ENCODE assay signal across 7 mouse cellular contexts in genomic region chr2:26380131-26380771, GRCm38 (mm10). TPM values are rescaled to one million over a fixed set of nuclear protein-coding genes. Genes with fewer than 3 reads are reported as not detected.
DNase-seq lines count a peak whose midpoint lies in the region; ATAC-seq lines count a peak whose summit lies in the region.

TSS of gene Snapc4 (minus strand) at chr2:26380653.

- peak within 1 kb of the TSS; percentile 81 for H3K4me3 ChIP-seq in intestine, embryonic 15.5 days (replicated peaks)
- H3K4me3 ChIP-seq in midbrain, embryonic 12.5 days = peak within 1 kb of the TSS; percentile 83

- H3K27me3 ChIP-seq in intestine, embryonic 15.5 days (replicated peaks) = no peaks in the 10 kb centered on the region
- no peaks in the 10 kb centered on the region for H3K27me3 ChIP-seq in midbrain, embryonic 12.5 days

- peak within 1 kb of the TSS; percentile 88 for H3K9ac ChIP-seq in intestine, embryonic 15.5 days
- peak within 1 kb of the TSS; percentile 77 for H3K9ac ChIP-seq in midbrain, embryonic 12.5 days (replicated peaks)

- WGBS in intestine, embryonic 15.5 days = under 1% methylated on average over 38 of the region's 38 CpGs
- WGBS in midbrain, embryonic 12.5 days = 1% methylated on average over 38 of the region's 38 CpGs

- intact Hi-C loops in gastrocnemius, postnatal 36 days (cut with DNase I) = no loop called here
- intact Hi-C loops in left cerebral cortex, postnatal 4 days (cut with DNase I) = no loop called here

- H3K4me2 ChIP-seq in intestine, embryonic 15.5 days (replicated peaks) = peak within 1 kb of the TSS; percentile 92
- H3K4me2 ChIP-seq in midbrain, embryonic 12.5 days (replicated peaks) = peak within 1 kb of the TSS; percentile 84

- peaks cover 43% of the 10 kb centered on the region for H3K36me3 ChIP-seq in intestine, embryonic 15.5 days
- peaks cover 65% of the 10 kb centered on the region for H3K36me3 ChIP-seq in midbrain, embryonic 12.5 days

- peak; percentile 98 for ATAC-seq in intestine, embryonic 15.5 days
- ATAC-seq in midbrain, embryonic 12.5 days (ENCODE audit: low FRiP score, low read depth) = peak; percentile 96

- H3K4me1 ChIP-seq in intestine, embryonic 15.5 days (replicated peaks) = 0 out of 2 replicates have a peak, but pooled peaks cover 7% of the 10 kb centered on the region
- H3K4me1 ChIP-seq in midbrain, embryonic 12.5 days = peaks cover 14% of the 10 kb centered on the region

- peak; percentile 78 for DNase-seq in adrenal gland, adult 8-10 months
- DNase-seq in embryo, embryonic 11 days = peak; percentile 93
- DNase-seq in gastrocnemius, postnatal 36 days = peak; percentile 64 to 67
- peak; percentile 84 for DNase-seq in left cerebral cortex, postnatal 4 days
- DNase-seq in spleen, adult 12 weeks (ENCODE audit: low spot score) = peak; percentile 75

- H3K9me3 ChIP-seq in intestine, embryonic 15.5 days = no peaks in the 10 kb centered on the region
- H3K9me3 ChIP-seq in midbrain, embryonic 12.5 days = no peaks in the 10 kb centered on the region

- 0 out of 2 replicates have a peak within 1 kb of the TSS, but pooled peaks have one; percentile 40 for H3K27ac ChIP-seq in intestine, embryonic 15.5 days
- peak within 1 kb of the TSS; percentile 66 for H3K27ac ChIP-seq in midbrain, embryonic 12.5 days (replicated peaks)

RNA-seq across cellular contexts. Expression of gene Snapc4, which starts in this region (rescaled TPM):
- 10 to 100 TPM; 24.7 to 68.1 (median 42.8) TPM for total RNA-seq in adrenal gland, adult 8-10 months (2022)
- total RNA-seq in gastrocnemius, postnatal 36 days (2021) = 1 to 10 TPM; 3.7 to 9.0 TPM
- 19.7 and 25.2 TPM in 2 replicates for polyA plus RNA-seq in intestine, embryonic 15.5 days (2015; fragmentation: Nextera tagmentation; extraction: Ambion mirVana)
- 100 to 1,000 TPM in 1 of 2 experiments, 10 to 100 TPM in 1; 86.5 to 101 TPM for total RNA-seq in left cerebral cortex, postnatal 4 days (2021)
- 36.9 and 41.5 TPM in 2 replicates for polyA plus RNA-seq in midbrain, embryonic 12.5 days (2016; fragmentation: Nextera tagmentation; extraction: Ambion mirVana)

Comparison
In these comparisons a context has a peak if more than half of its experiments do, and no peak if none do; other contexts are left out.
1. Peak in every context shown above with its lines: DNase-seq, ATAC-seq, H3K4me3 ChIP-seq and H3K27ac ChIP-seq.